Comparison of ENCODE assay signal across 7 mouse cellular contexts in genomic region chr5:121452906-121453305, GRCm38 (mm10). TPM values are rescaled to one million over a fixed set of nuclear protein-coding genes. Genes with fewer than 3 reads are reported as not detected.
DNase-seq lines count a peak whose midpoint lies in the region; ATAC-seq and TF ChIP-seq lines count a peak whose summit lies in the region.

No protein-coding gene starts in this region.

- H3K9ac ChIP-seq in neural tube, embryonic 11.5 days (ENCODE audit: low read length), result peak overlapping the region; percentile 84
- H3K9ac ChIP-seq in embryonic facial prominence, embryonic 15.5 days, result peak overlapping the region; percentile 82
- peak overlapping the region; percentile 90 for H3K9ac ChIP-seq in heart, embryonic 15.5 days
- H3K9ac ChIP-seq in lung, postnatal 0 days (replicated peaks; ENCODE audit: low read depth), result peak overlapping the region; percentile 80

- H3K4me3 ChIP-seq in neural tube, embryonic 11.5 days (ENCODE audit: low read depth, low read length), result peak overlapping the region; percentile 74
- peak overlapping the region; percentile 96 for H3K4me3 ChIP-seq in embryonic facial prominence, embryonic 15.5 days (replicated peaks)
- peak overlapping the region; percentile 87 for H3K4me3 ChIP-seq in heart, embryonic 15.5 days
- H3K4me3 ChIP-seq in lung, postnatal 0 days (ENCODE audit: low read depth, low read length), result peak overlapping the region; percentile 82

- H3K36me3 ChIP-seq in neural tube, embryonic 11.5 days (ENCODE audit: control insufficient read depth, insufficient read depth, low read length), result peaks cover 2% of the 10 kb centered on the region; the same call in 1 of the 2 replicates
- peaks cover 19% of the 10 kb centered on the region for H3K36me3 ChIP-seq in embryonic facial prominence, embryonic 15.5 days
- peaks cover 14% of the 10 kb centered on the region for H3K36me3 ChIP-seq in heart, embryonic 15.5 days
- peaks cover 12% of the 10 kb centered on the region for H3K36me3 ChIP-seq in lung, postnatal 0 days (ENCODE audit: insufficient read depth, low read length)

- H3K4me1 ChIP-seq in neural tube, embryonic 11.5 days (ENCODE audit: control insufficient read depth, insufficient read depth, low read length), result no peaks in the 10 kb centered on the region; the same call in 1 of the 2 replicates
- peaks cover 39% of the 10 kb centered on the region for H3K4me1 ChIP-seq in embryonic facial prominence, embryonic 15.5 days
- peaks cover 35% of the 10 kb centered on the region for H3K4me1 ChIP-seq in heart, embryonic 15.5 days (replicated peaks)
- peaks cover 16% of the 10 kb centered on the region for H3K4me1 ChIP-seq in lung, postnatal 0 days (ENCODE audit: insufficient read depth, low read depth, low read length)

- TF ChIP-seq CTCF in lung, postnatal 0 days (IDR thresholded peaks at IDR 0.05), result no peak; the same call in 1 of the 2 replicates

- no peaks in the 10 kb centered on the region for H3K9me3 ChIP-seq in neural tube, embryonic 11.5 days (ENCODE audit: control insufficient read depth, low read length)
- H3K9me3 ChIP-seq in embryonic facial prominence, embryonic 15.5 days (replicated peaks), result no peaks in the 10 kb centered on the region
- H3K9me3 ChIP-seq in heart, embryonic 15.5 days (replicated peaks), result no peaks in the 10 kb centered on the region
- H3K9me3 ChIP-seq in lung, postnatal 0 days (ENCODE audit: low read length), result no peaks in the 10 kb centered on the region

- peak overlapping the region; percentile 89 for H3K27ac ChIP-seq in neural tube, embryonic 11.5 days (ENCODE audit: low read depth, low read length)
- peak overlapping the region; percentile 95 for H3K27ac ChIP-seq in embryonic facial prominence, embryonic 15.5 days (replicated peaks)
- peak overlapping the region; percentile 97 for H3K27ac ChIP-seq in heart, embryonic 15.5 days
- peak overlapping the region; percentile 96 for H3K27ac ChIP-seq in lung, postnatal 0 days (ENCODE audit: low read length)

- 12% methylated on average over 9 of the region's 9 CpGs for WGBS in neural tube, embryonic 11.5 days
- WGBS in embryonic facial prominence, embryonic 15.5 days, result 3% methylated on average over 9 of the region's 9 CpGs
- WGBS in heart, embryonic 15.5 days, result 5% methylated on average over 9 of the region's 9 CpGs
- 7% methylated on average over 9 of the region's 9 CpGs for WGBS in lung, postnatal 0 days

- no peak for ATAC-seq in neural tube, embryonic 11.5 days (ENCODE audit: insufficient read depth, low FRiP score, low TSS enrichment)
- ATAC-seq in embryonic facial prominence, embryonic 15.5 days (ENCODE audit: insufficient number of reproducible peaks, low FRiP score, low TSS enrichment, low read depth), result no peak
- ATAC-seq in heart, embryonic 15.5 days (replicated peaks; ENCODE audit: insufficient number of reproducible peaks, insufficient read depth, low FRiP score, low read depth), result peak; percentile 1; the same call in 1 of the 2 replicates
- peak; percentile 14 for ATAC-seq in lung, postnatal 0 days

- TF ChIP-seq EP300 in lung, postnatal 0 days (IDR thresholded peaks at IDR 0.05), result no peak

- peak overlapping the region; percentile 68 for H3K4me2 ChIP-seq in neural tube, embryonic 11.5 days (ENCODE audit: low read depth)
- H3K4me2 ChIP-seq in embryonic facial prominence, embryonic 15.5 days (replicated peaks), result peak overlapping the region; percentile 77
- H3K4me2 ChIP-seq in heart, embryonic 15.5 days, result peak overlapping the region; percentile 81
- peak overlapping the region; percentile 66 for H3K4me2 ChIP-seq in lung, postnatal 0 days (replicated peaks; ENCODE audit: low read depth, low read length)

- no peaks in the 10 kb centered on the region for H3K27me3 ChIP-seq in neural tube, embryonic 11.5 days (ENCODE audit: control insufficient read depth, insufficient read depth, low read length)
- no peaks in the 10 kb centered on the region for H3K27me3 ChIP-seq in embryonic facial prominence, embryonic 15.5 days
- H3K27me3 ChIP-seq in heart, embryonic 15.5 days, result no peaks in the 10 kb centered on the region
- H3K27me3 ChIP-seq in lung, postnatal 0 days (replicated peaks; ENCODE audit: insufficient read depth, low read length), result no peaks in the 10 kb centered on the region

- no peak for DNase-seq in neural tube, embryonic 11.5 days (ENCODE audit: low spot score)
- no peak for DNase-seq in neural tube, embryonic 10.5 days (ENCODE audit: extremely low spot score, low spot score)
- DNase-seq in lung, postnatal 0 days (ENCODE audit: low spot score), result no peak
- no peak for DNase-seq in frontal cortex, postnatal 14 days (ENCODE audit: low spot score in 2 of 2)
- DNase-seq in embryo, embryonic 10 days (ENCODE audit: low spot score), result no peak

RNA-seq across cellular contexts. Expression of gene Erp29, which starts 0.6 kb away (rescaled TPM):
- 119 and 135 TPM in 2 replicates for polyA plus RNA-seq in neural tube, embryonic 11.5 days (2014; fragmentation: Nextera tagmentation; extraction: Ambion mirVana)
- polyA plus RNA-seq in embryonic facial prominence, embryonic 15.5 days (2015; fragmentation: Nextera tagmentation; extraction: Ambion mirVana), result 175 and 195 TPM in 2 replicates
- polyA plus RNA-seq in heart, embryonic 15.5 days (2015; fragmentation: Nextera tagmentation; extraction: Ambion mirVana), result 110 and 140 TPM in 2 replicates
- polyA plus RNA-seq in lung, postnatal 0 days (2015; fragmentation: Nextera tagmentation; extraction: Ambion mirVana), result 122 and 123 TPM in 2 replicates

RNA-seq across cellular contexts. Expression of gene Tmem116, which starts 1.2 kb away (rescaled TPM):
- 1.1 and 1.8 TPM in 2 replicates for polyA plus RNA-seq in neural tube, embryonic 11.5 days (2014; fragmentation: Nextera tagmentation; extraction: Ambion mirVana)
- polyA plus RNA-seq in embryonic facial prominence, embryonic 15.5 days (2015; fragmentation: Nextera tagmentation; extraction: Ambion mirVana), result 2.3 and 2.9 TPM in 2 replicates
- polyA plus RNA-seq in heart, embryonic 15.5 days (2015; fragmentation: Nextera tagmentation; extraction: Ambion mirVana), result 2.7 and 4.3 TPM in 2 replicates
- 36.1 and 40.4 TPM in 2 replicates for polyA plus RNA-seq in lung, postnatal 0 days (2015; fragmentation: Nextera tagmentation; extraction: Ambion mirVana)

RNA-seq across cellular contexts. Expression of gene Adam1b, which starts 50.3 kb away (rescaled TPM):
- polyA plus RNA-seq in neural tube, embryonic 11.5 days (2014; fragmentation: Nextera tagmentation; extraction: Ambion mirVana), result not detected in 2 replicates
- not detected in 2 replicates for polyA plus RNA-seq in embryonic facial prominence, embryonic 15.5 days (2015; fragmentation: Nextera tagmentation; extraction: Ambion mirVana)
- 0.05 and 0.11 TPM in 2 replicates for polyA plus RNA-seq in heart, embryonic 15.5 days (2015; fragmentation: Nextera tagmentation; extraction: Ambion mirVana)
- 0.14 and 0.38 TPM in 2 replicates for polyA plus RNA-seq in lung, postnatal 0 days (2015; fragmentation: Nextera tagmentation; extraction: Ambion mirVana)

RNA-seq across cellular contexts. Expression of gene Naa25, which starts 55.2 kb away (rescaled TPM):
- polyA plus RNA-seq in neural tube, embryonic 11.5 days (2014; fragmentation: Nextera tagmentation; extraction: Ambion mirVana), result 48.1 and 57.0 TPM in 2 replicates
- 39.4 and 40.6 TPM in 2 replicates for polyA plus RNA-seq in embryonic facial prominence, embryonic 15.5 days (2015; fragmentation: Nextera tagmentation; extraction: Ambion mirVana)
- polyA plus RNA-seq in heart, embryonic 15.5 days (2015; fragmentation: Nextera tagmentation; extraction: Ambion mirVana), result 28.3 and 33.3 TPM in 2 replicates
- polyA plus RNA-seq in lung, postnatal 0 days (2015; fragmentation: Nextera tagmentation; extraction: Ambion mirVana), result 14.3 and 16.0 TPM in 2 replicates

Comparison
In these comparisons a context has a peak if more than half of its experiments do, and no peak if none do; other contexts are left out.
1. ATAC-seq: peak in heart, embryonic 15.5 days (single experiment) and lung, postnatal 0 days (single experiment); none in neural tube, embryonic 11.5 days (single experiment) and embryonic facial prominence, embryonic 15.5 days (single experiment).
2. Peak in every context shown above with its lines, with median percentiles within 50 percentile points of each other: H3K27ac ChIP-seq, H3K4me2 ChIP-seq, H3K4me3 ChIP-seq and H3K9ac ChIP-seq.